Mouse (Mus musculus) midbrain, postnatal 0 days (tissue): ENCODE measurements around the gene Hspb7. TPM values are rescaled to one million over a fixed set of nuclear protein-coding genes. Genes with fewer than 3 reads are reported as not detected.

ENCODE experiments used
- ATAC-seq: fragments of 200-750 bp; cut with Nextera tagmentation; 2 replicates; pipeline ENCODE4 v1.8.0; 2017; ENCODE audit warnings: moderate number of reproducible peaks, mild to moderate bottlenecking, moderate TSS enrichment, moderate library complexity; ENCODE audit not compliant: low FRiP score
- DNase-seq: peaks from one replicate; pipeline ENCODE4 v3.0.0-alpha.2; 2015; ENCODE audit warnings: low spot score
- H3K27ac ChIP-seq: fragments of 300-500 bp; sonication (generic); 2 replicates; pipeline ENCODE4 v1.5.1; 2014; ENCODE audit warnings: low read depth, mild to moderate bottlenecking, low read length, mixed read lengths
- H3K27me3 ChIP-seq: fragments of 300-500 bp; sonication (generic); 2 replicates; pipeline ENCODE4 v1.6.1; 2014; ENCODE audit warnings: low read length, control low read depth, mixed read lengths; ENCODE audit not compliant: insufficient read depth
- H3K36me3 ChIP-seq: fragments of 300-500 bp; sonication (generic); 2 replicates; pipeline ENCODE4 v1.6.1; 2014; ENCODE audit warnings: low read length, control low read depth, mixed read lengths; ENCODE audit not compliant: insufficient read depth
- H3K4me1 ChIP-seq: fragments of 300-500 bp; sonication (generic); 2 replicates; pipeline ENCODE4 v1.6.1; 2014; ENCODE audit warnings: mild to moderate bottlenecking, control low read depth, antibody characterized with exemption, low read length, mixed read lengths; ENCODE audit not compliant: insufficient read depth
- H3K4me2 ChIP-seq: fragments of 300-500 bp; sonication (generic); 2 replicates; pipeline ENCODE4 v1.6.1; 2014; ENCODE audit warnings: low read depth, mild to moderate bottlenecking, low read length, mixed read lengths; ENCODE audit not compliant: poor library complexity, severe bottlenecking
- H3K4me3 ChIP-seq: fragments of 300-500 bp; sonication (generic); 2 replicates; pipeline ENCODE4 v1.5.1; 2014; ENCODE audit warnings: low read depth, mild to moderate bottlenecking, low read length, moderate library complexity
- H3K9ac ChIP-seq: fragments of 300-500 bp; sonication (generic); replicated peaks from 2 replicates; pipeline ENCODE4 v1.6.1; 2014; ENCODE audit warnings: mild to moderate bottlenecking, low read length, moderate library complexity, mixed read lengths; ENCODE audit not compliant: poor library complexity, severe bottlenecking
- H3K9me3 ChIP-seq: fragments of 300-500 bp; sonication (generic); 2 replicates; pipeline ENCODE4 v1.6.1; 2016; ENCODE audit warnings: low read length, control low read depth
- CTCF ChIP-seq: IDR thresholded peaks from 2 replicates; pipeline ENCODE4 v1.5.1; 2016; ENCODE audit warnings: antibody characterized with exemption, mild to moderate bottlenecking
- WGBS: fragments of 180-500 bp; shearing (Covaris S2); extraction: QIAGEN DNeasy Blood & Tissue Kit; methylation state at CpG from one replicate; pipeline ENCODE4 v1.1.7; 2014; 5-methylcytosine and 5-hydroxymethylcytosine counted together
- polyA plus RNA-seq: library from polyadenylated mRNA; unstranded; fragments of >200 nt; fragmentation: Nextera tagmentation; extraction: Ambion mirVana; gene quantifications from 2 replicates; pipeline ENCODE4 v1.2.1, GENCODE M21; 2015
- total RNA-seq: library from RNA; depleted of rRNA; stranded (reverse); fragments of >200 nt; gene quantifications from 2 replicates; pipeline ENCODE4 v1.2.3, GENCODE M21; 2014

Hspb7 gene
- total and polyA plus RNA-seq, 2 experiments from 2014 or later = 0.05 to 0.12 TPM

DNA sequence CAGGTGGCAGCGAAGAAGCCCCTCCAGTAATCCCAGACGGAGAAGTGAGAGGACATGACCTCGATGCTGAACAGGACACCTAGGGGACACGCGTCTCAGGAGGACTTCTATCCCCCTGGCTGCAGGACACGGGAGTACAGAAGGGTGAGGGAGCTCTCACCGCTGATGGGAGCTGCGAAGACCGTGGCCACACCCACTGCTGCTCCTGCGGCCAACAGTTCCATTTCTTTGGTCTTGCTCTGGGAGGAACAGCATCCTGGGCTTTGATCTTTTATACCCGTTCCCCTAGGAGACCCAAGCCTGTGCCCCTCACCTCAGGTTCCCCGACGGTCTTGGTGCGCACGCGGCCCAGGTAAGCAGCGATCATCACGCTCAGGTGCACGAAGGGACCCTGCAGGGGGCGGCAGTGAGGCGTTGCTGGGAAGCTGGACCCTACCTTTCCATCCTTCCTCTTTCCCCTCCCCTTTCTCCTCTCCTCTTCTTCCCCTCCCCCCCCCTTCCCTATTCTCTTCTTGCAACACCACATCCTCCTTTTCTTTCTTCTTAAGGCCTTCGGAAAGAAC is 9.1 kb upstream of the Hspb7 start:
- peak; percentile 24 for TF ChIP-seq CTCF
- no peaks in the 10 kb centered on the region for H3K4me1 ChIP-seq
- no peak overlapping the region for H3K9ac ChIP-seq
- H3K4me2 ChIP-seq = no peak overlapping the region
- ATAC-seq = no peak
- WGBS = 18% methylated on average over 22 of the region's 22 CpGs
- no peak for DNase-seq
- H3K27ac ChIP-seq = no peak overlapping the region
- no peaks in the 10 kb centered on the region for H3K9me3 ChIP-seq
- no peaks in the 10 kb centered on the region for H3K36me3 ChIP-seq
- no peaks in the 10 kb centered on the region for H3K27me3 ChIP-seq
- no peak overlapping the region for H3K4me3 ChIP-seq

DNA sequence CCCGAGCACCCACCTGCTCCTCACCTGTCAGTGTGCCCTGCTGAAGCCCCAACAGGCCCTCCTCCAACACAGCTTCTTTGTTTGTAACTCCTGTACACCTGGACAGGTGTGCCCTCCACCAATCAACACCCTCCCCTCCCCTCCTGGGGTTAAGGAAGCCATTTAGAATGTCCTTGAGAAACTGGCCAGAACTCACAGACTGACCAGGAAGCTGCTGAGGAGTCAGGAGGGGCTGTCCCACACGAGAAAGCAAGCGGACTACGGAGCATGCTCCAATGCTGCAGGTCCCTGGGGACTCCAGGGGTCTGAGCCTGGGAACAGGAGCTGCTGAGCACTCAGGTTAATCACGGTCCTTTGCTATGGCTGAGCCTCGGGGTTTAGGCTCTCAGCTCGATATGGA is 4.7 kb upstream of the Hspb7 start, which contains the start of gene Clcnkb:
TSS of gene Clcnkb (minus strand) at position 91 of the 400 bp plus-strand sequence.
- no peak within 1 kb of the TSS for H3K27ac ChIP-seq

DNA sequence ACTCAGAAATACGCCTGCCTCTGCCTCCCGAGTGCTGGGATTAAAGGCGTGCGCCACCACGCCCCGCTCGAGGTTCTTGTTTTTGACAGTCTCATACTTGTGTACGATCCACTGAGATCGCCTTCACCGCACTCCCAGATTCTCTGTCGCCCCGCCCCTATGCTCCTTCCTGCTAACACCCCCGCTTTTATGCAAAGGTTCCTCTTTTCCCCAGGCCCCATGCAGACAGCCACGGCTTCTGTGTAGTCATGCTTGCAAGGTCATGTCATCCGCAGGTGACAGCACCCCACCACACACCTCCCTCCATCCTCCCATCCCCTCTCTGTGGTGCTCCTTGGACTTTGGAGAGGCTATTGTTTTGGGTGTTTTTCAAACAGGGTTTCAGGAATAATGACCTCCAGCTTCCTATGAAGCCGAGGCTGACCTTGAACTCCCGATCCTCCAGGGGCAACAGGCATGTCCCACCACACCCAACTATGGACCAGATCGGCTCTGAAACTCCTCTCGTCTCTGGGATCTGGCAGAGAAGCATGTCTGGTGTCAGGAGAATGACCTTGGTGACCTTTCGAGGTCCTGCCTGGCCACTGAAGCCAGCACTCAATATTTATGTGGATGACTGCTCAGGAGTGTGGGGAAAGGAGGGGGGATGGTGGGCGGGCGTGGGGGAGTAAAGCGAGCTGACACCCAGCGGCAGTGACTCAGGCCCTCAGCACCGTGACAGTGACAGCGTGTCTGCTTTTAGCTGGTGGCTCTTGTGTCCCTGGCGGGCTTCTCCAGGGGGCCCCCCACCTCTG is 984 bp upstream of the Hspb7 start:
- DNase-seq = no peak
- Histone ChIP-seq H3K27ac (no peak overlapping the region), H3K4me2 (no peak overlapping the region), H3K4me3 (no peak overlapping the region), H3K9me3 (no peaks in the 10 kb centered on the region), H3K4me1 (no peaks in the 10 kb centered on the region), H3K36me3 (no peaks in the 10 kb centered on the region), H3K27me3 (no peaks in the 10 kb centered on the region), H3K9ac (no peak overlapping the region)
- TF ChIP-seq CTCF = no peak
- 67% methylated on average over 27 of the region's 27 CpGs for WGBS
- no peak for ATAC-seq

More for the DNA sequence above, 4.7 kb upstream of the Hspb7 start, which contains the start of gene Clcnkb:
- no peaks in the 10 kb centered on the region for H3K27me3 ChIP-seq
- DNase-seq (no peak), ATAC-seq (no peak)
- no peaks in the 10 kb centered on the region for H3K9me3 ChIP-seq
- H3K4me2 ChIP-seq = no peak within 1 kb of the TSS
- 67% methylated on average over 7 of the region's 7 CpGs for WGBS
- H3K4me3 ChIP-seq = no peak within 1 kb of the TSS
- H3K4me1 ChIP-seq = no peaks in the 10 kb centered on the region
- H3K36me3 ChIP-seq = no peaks in the 10 kb centered on the region
- no peak within 1 kb of the TSS for H3K9ac ChIP-seq
- TF ChIP-seq CTCF = no peak

DNA sequence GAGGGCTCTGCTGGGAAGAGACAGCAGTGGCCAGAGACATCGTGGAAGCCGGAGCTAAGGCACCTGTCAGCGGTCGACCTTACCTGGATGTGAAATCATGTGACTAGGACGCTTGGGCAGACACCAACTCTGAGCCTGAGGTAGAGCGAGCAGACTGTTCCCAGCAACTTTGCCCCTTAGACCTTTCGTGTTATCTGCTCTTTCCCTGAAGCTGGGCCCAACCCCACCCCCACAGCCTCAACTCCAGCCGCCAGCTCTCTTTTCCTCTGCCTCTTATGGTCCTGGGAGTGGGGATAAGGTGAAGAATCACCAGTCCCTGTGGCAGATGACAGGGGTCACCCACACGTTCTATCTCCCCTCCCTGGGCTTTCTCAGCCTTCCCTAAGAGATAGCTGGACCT is 307 bp downstream of the Hspb7 start:
- Histone ChIP-seq H3K9ac (no peak overlapping the region), H3K4me3 (no peak overlapping the region), H3K9me3 (no peaks in the 10 kb centered on the region), H3K36me3 (no peaks in the 10 kb centered on the region), H3K27ac (no peak overlapping the region), H3K27me3 (no peaks in the 10 kb centered on the region), H3K4me1 (no peaks in the 10 kb centered on the region), H3K4me2 (no peak overlapping the region)
- no peak for TF ChIP-seq CTCF
- DNase-seq (no peak), ATAC-seq (no peak)
- WGBS = 57% methylated on average over 9 of the region's 9 CpGs

DNA sequence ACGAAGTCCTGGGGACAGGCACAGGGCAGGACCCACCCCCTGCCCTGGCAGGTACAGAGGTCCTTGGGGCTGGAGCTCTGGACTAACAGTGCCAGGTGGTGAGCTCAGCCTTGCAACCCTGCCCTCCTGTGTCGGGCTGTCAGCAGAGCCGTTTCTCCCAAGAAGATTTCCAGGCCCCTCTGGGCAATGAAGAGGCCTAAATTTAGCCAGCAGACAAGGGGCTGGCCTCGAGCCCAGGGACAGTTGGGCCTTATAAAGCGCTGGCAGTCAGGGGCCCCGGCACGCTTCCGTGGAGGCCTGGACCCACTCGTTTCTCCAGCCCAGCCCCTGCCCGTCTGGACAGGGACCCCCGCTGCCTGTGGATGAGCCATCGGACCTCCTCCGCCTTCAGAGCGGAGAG is 844 bp downstream of the Hspb7 start:
- ATAC-seq = no peak
- Histone ChIP-seq H3K27me3 (no peaks in the 10 kb centered on the region), H3K27ac (no peak overlapping the region), H3K9ac (0 out of 2 replicates have a peak overlapping the region, but pooled peaks have one; percentile 8), H3K4me2 (no peak overlapping the region), H3K36me3 (no peaks in the 10 kb centered on the region), H3K4me1 (no peaks in the 10 kb centered on the region), H3K9me3 (no peaks in the 10 kb centered on the region), H3K4me3 (no peak overlapping the region)
- TF ChIP-seq CTCF = no peak
- DNase-seq = peak; percentile 42
- WGBS = 60% methylated on average over 14 of the region's 14 CpGs

DNA sequence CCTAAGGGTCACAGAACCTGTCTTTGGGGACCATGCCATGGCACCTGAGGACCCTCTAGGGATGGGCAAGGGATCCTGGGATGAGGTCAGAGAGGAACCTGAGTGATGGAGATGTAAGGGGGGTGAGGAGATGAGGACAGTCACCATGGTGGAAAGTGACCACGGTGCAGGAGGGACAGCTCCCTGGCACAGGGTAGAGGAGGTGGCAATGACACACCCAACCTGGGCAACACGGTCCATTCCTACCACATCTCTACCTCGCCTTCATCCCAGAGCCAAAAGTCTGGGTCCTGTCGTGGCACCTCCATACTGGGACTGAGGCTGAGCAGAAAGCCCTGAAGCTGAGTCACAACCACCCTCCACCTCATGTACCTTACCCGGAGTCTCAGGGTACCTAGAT is 2.3 kb downstream of the Hspb7 start:
- WGBS = 76% methylated on average over 5 of the region's 5 CpGs
- no peak for ATAC-seq
- Histone ChIP-seq H3K9me3 (no peaks in the 10 kb centered on the region), H3K9ac (no peak overlapping the region), H3K36me3 (no peaks in the 10 kb centered on the region), H3K27ac (no peak overlapping the region), H3K4me2 (no peak overlapping the region), H3K4me3 (no peak overlapping the region), H3K27me3 (no peaks in the 10 kb centered on the region), H3K4me1 (no peaks in the 10 kb centered on the region)
- TF ChIP-seq CTCF = no peak
- DNase-seq = no peak
